Mouse (Mus musculus): ENCODE data around the gene Dlk2. TPM values are rescaled to one million over a fixed set of nuclear protein-coding genes. Genes with fewer than 3 reads are reported as not detected.

The Dlk2 gene
- polyA plus RNA-seq (2017; shearing (Covaris generic)) = not detected

GRCm38 (mm10) chr17:46297364-46298219 lies at the start of gene Dlk2:
Gene Dlk2 (plus strand): TSS chr17:46297421.

GRCm38 (mm10) chr17:46247512-46248188 lies 49.6 kb upstream of the Dlk2 start, which contains the start of the genes Polr1c and Yipf3:
Gene Polr1c (minus strand): TSS chr17:46248054.
Gene Yipf3 (plus strand): TSS chr17:46248080.

GRCm38 (mm10) chr17:46253452-46254084 lies 43.7 kb upstream of the Dlk2 start, which contains the start of gene Lrrc73:
Gene Lrrc73 (plus strand): TSS chr17:46253531.

GRCm38 (mm10) chr17:46282483-46283123 lies 14.6 kb upstream of the Dlk2 start, which contains the start of gene Tjap1:
Gene Tjap1 (minus strand): TSS chr17:46283026.

GRCm38 (mm10) chr17:46327906-46328534 lies 30.8 kb downstream of the Dlk2 start, which contains the start of gene Abcc10:
Gene Abcc10 (minus strand): TSS chr17:46328352.

Other genes starting within 250 kb of the Dlk2 start
- gene Mrps18a, start 186.4 kb upstream of the Dlk2 start, polyA plus RNA-seq (2017; shearing (Covaris generic)) = 81.6 TPM
- 0.87 TPM for gene Rsph9, start 153.2 kb upstream of the Dlk2 start, polyA plus RNA-seq (2017; shearing (Covaris generic))
- gene Mad2l1bp, start 143.9 kb upstream of the Dlk2 start, polyA plus RNA-seq (2017; shearing (Covaris generic)) = 41.2 TPM
- gene Gtpbp2, start 136.4 kb upstream of the Dlk2 start, polyA plus RNA-seq (2017; shearing (Covaris generic)) = 72.4 TPM
- 5.0 TPM for gene Polh, start 94.8 kb upstream of the Dlk2 start, polyA plus RNA-seq (2017; shearing (Covaris generic))
- gene Xpo5, start 94.6 kb upstream of the Dlk2 start, polyA plus RNA-seq (2017; shearing (Covaris generic)) = 32.3 TPM
- gene Polr1c, start 49.4 kb upstream of the Dlk2 start, polyA plus RNA-seq (2017; shearing (Covaris generic)) = 54.6 TPM
- 174 TPM for gene Yipf3, start 49.3 kb upstream of the Dlk2 start, polyA plus RNA-seq (2017; shearing (Covaris generic))
- gene Lrrc73, start 43.9 kb upstream of the Dlk2 start, polyA plus RNA-seq (2017; shearing (Covaris generic)) = 0.21 TPM
- gene Tjap1, start 14.4 kb upstream of the Dlk2 start, polyA plus RNA-seq (2017; shearing (Covaris generic)) = 38.5 TPM
- gene Abcc10, start 30.9 kb downstream of the Dlk2 start, polyA plus RNA-seq (2017; shearing (Covaris generic)) = 5.6 TPM
- gene Zfp318, start 86.3 kb downstream of the Dlk2 start, polyA plus RNA-seq (2017; shearing (Covaris generic)) = 10.7 TPM
- gene Crip3, start 131.5 kb downstream of the Dlk2 start, polyA plus RNA-seq (2017; shearing (Covaris generic)) = not detected
- not detected for gene Slc22a7, start 141.0 kb downstream of the Dlk2 start, polyA plus RNA-seq (2017; shearing (Covaris generic))
- not detected for gene Ttbk1, start 190.3 kb downstream of the Dlk2 start, polyA plus RNA-seq (2017; shearing (Covaris generic))
- not detected for gene Dnph1, start 199.3 kb downstream of the Dlk2 start, polyA plus RNA-seq (2017; shearing (Covaris generic))
- gene Cul9, start 249.0 kb downstream of the Dlk2 start, polyA plus RNA-seq (2017; shearing (Covaris generic)) = 9.0 TPM